Mouse (Mus musculus): Measurements from ENCODE around the gene Tat.

DNA sequence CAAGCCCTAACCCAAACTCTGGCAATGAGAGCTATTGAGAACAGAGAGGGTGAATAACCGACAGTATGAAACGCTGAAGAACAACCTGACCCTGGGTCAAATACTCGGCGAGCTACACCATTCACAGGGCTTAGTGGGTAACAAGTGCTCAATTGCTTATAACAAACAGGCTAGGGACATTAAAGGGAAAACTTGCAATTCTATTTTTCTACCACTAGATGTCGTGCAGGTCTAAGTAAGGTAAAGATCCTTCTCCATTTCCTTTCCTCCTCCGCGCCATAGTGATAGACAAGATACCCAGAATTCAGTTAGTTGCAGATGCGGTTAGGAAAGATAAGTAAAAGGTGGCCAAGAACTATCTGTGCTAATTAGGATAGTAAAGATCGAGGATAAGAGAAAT lies 19.9 kb upstream of the Tat start:
- TF ChIP-seq CTCF (IDR thresholded peaks at IDR 0.05; ENCODE audit: control insufficient read depth, insufficient read depth, insufficient replicate concordance, low read depth, low read length) = peak; percentile 53; the same call in 1 of the 2 replicates
- TF ChIP-seq POLR2A (IDR thresholded peaks at IDR 0.05; ENCODE audit: control insufficient read depth, low read depth, low read length) = no peak

All from testis, adult 2 months (tissue).